Mouse (Mus musculus): ENCODE results near the gene Olfr330. TPM values are rescaled to one million over a fixed set of nuclear protein-coding genes. Genes with fewer than 3 reads are reported as not detected.
A peak's percentile ranks its signal among the peaks of the same experiment; 100 is the strongest.
"Not testable (repeated sequence)": the region's sequence is repeated elsewhere in the genome, so short reads cannot be mapped to it uniquely, and the experiment has no call there.

Gene Olfr330
- not detected in 2 replicates for polyA plus RNA-seq (2012; rRNA removed)

GRCm38 (mm10) chr11:58534736-58535135, at the start of gene Olfr330:
TSS of gene Olfr330 (minus strand) at chr11:58534836.
- DNase-seq; H3K4me3 ChIP-seq (replicated peaks; ENCODE audit: extremely low read depth, low read depth, low read length); H3K4me1 ChIP-seq (ENCODE audit: control insufficient read depth, insufficient read depth, low read length): not testable (repeated sequence)

- 62% methylated on average over 8 of the region's 8 CpGs for WGBS
- TF ChIP-seq POLR2A (IDR thresholded peaks at IDR 0.05; ENCODE audit: borderline replicate concordance, extremely low read depth, low read depth, low read length), result no peak
- no peak for TF ChIP-seq CTCF (IDR thresholded peaks at IDR 0.05; ENCODE audit: insufficient read depth, low read length)
- DNase-seq, result no peak
Measured at GRCm38 (mm10) chr11:58578636-58579035, 44.0 kb upstream of the Olfr330 start.

GRCm38 (mm10) chr11:58577430-58577829, 42.8 kb upstream of the Olfr330 start, which contains the start of gene Olfr325:
TSS of gene Olfr325 (plus strand) at chr11:58577730.
- no peak for TF ChIP-seq POLR2A (IDR thresholded peaks at IDR 0.05; ENCODE audit: borderline replicate concordance, extremely low read depth, low read depth, low read length)
- TF ChIP-seq CTCF (IDR thresholded peaks at IDR 0.05; ENCODE audit: insufficient read depth, low read length), result no peak
- Histone ChIP-seq H3K4me3 (replicated peaks; ENCODE audit: extremely low read depth, low read depth, low read length) (no peak within 1 kb of the TSS), H3K4me1 (ENCODE audit: control insufficient read depth, insufficient read depth, low read length) (no peaks in the 10 kb centered on the region)
- no peak for DNase-seq
- 75% methylated on average over 1 of the region's 1 CpGs for WGBS

More at GRCm38 (mm10) chr11:58578636-58579035, 44.0 kb upstream of the Olfr330 start:
- no peaks in the 10 kb centered on the region for H3K4me1 ChIP-seq (ENCODE audit: control insufficient read depth, insufficient read depth, low read length)
- no peak overlapping the region for H3K4me3 ChIP-seq (replicated peaks; ENCODE audit: extremely low read depth, low read depth, low read length)

- no peak within 1 kb of the TSS for H3K4me3 ChIP-seq (replicated peaks; ENCODE audit: extremely low read depth, low read depth, low read length)
- whole genome bisulfite sequencing, result 59% methylated on average over 5 of the region's 5 CpGs
- no peak for DNase-seq
- TF ChIP-seq CTCF (IDR thresholded peaks at IDR 0.05; ENCODE audit: insufficient read depth, low read length), result no peak
- no peak for TF ChIP-seq POLR2A (IDR thresholded peaks at IDR 0.05; ENCODE audit: borderline replicate concordance, extremely low read depth, low read depth, low read length)
- H3K4me1 ChIP-seq (ENCODE audit: control insufficient read depth, insufficient read depth, low read length), result no peaks in the 10 kb centered on the region
Measured at GRCm38 (mm10) chr11:58570405-58570804, 35.8 kb upstream of the Olfr330 start, which contains the start of gene Olfr224. TSS of gene Olfr224 (minus strand) at chr11:58570553.

- Histone ChIP-seq H3K4me3 (replicated peaks; ENCODE audit: extremely low read depth, low read depth, low read length) (no peak within 1 kb of the TSS), H3K4me1 (ENCODE audit: control insufficient read depth, insufficient read depth, low read length) (no peaks in the 10 kb centered on the region)
- DNase-seq, result no peak
- no peak for TF ChIP-seq POLR2A (IDR thresholded peaks at IDR 0.05; ENCODE audit: borderline replicate concordance, extremely low read depth, low read depth, low read length)
- no peak for TF ChIP-seq CTCF (IDR thresholded peaks at IDR 0.05; ENCODE audit: insufficient read depth, low read length)
- 83% methylated on average over 1 of the region's 1 CpGs for WGBS
Measured at GRCm38 (mm10) chr11:58555536-58555935, 20.9 kb upstream of the Olfr330 start, which contains the start of gene Olfr328. TSS of gene Olfr328 (minus strand) at chr11:58555636.

GRCm38 (mm10) chr11:58546322-58546721, 11.7 kb upstream of the Olfr330 start, which contains the start of gene Olfr329-ps:
TSS of gene Olfr329-ps (minus strand) at chr11:58546422.
- DNase-seq, result no peak
- no peak within 1 kb of the TSS for H3K4me3 ChIP-seq (replicated peaks; ENCODE audit: extremely low read depth, low read depth, low read length)
- TF ChIP-seq POLR2A (IDR thresholded peaks at IDR 0.05; ENCODE audit: borderline replicate concordance, extremely low read depth, low read depth, low read length), result no peak
- TF ChIP-seq CTCF (IDR thresholded peaks at IDR 0.05; ENCODE audit: insufficient read depth, low read length), result no peak
- no peaks in the 10 kb centered on the region for H3K4me1 ChIP-seq (ENCODE audit: control insufficient read depth, insufficient read depth, low read length)
- 70% methylated on average over 5 of the region's 5 CpGs for WGBS

GRCm38 (mm10) chr11:58519756-58520155, 14.9 kb downstream of the Olfr330 start:
- WGBS, result 92% methylated on average over 8 of the region's 9 CpGs
- not testable (repeated sequence) for H3K4me1 ChIP-seq (ENCODE audit: control insufficient read depth, insufficient read depth, low read length); H3K4me3 ChIP-seq (replicated peaks; ENCODE audit: extremely low read depth, low read depth, low read length)
- DNase-seq, result peak; percentile 7

GRCm38 (mm10) chr11:58518916-58519315, 15.7 kb downstream of the Olfr330 start:
- H3K4me1 ChIP-seq (ENCODE audit: control insufficient read depth, insufficient read depth, low read length); H3K4me3 ChIP-seq (replicated peaks; ENCODE audit: extremely low read depth, low read depth, low read length): not testable (repeated sequence)
- whole genome bisulfite sequencing, result 92% methylated on average over 18 of the region's 18 CpGs
- DNase-seq, result peak; percentile 58

GRCm38 (mm10) chr11:58509058-58509457, 25.6 kb downstream of the Olfr330 start:
- not testable (repeated sequence) for H3K4me1 ChIP-seq (ENCODE audit: control insufficient read depth, insufficient read depth, low read length); DNase-seq; H3K4me3 ChIP-seq (replicated peaks; ENCODE audit: extremely low read depth, low read depth, low read length)
- 85% methylated on average over 19 of the region's 19 CpGs for WGBS

GRCm38 (mm10) chr11:58502472-58502871, 32.2 kb downstream of the Olfr330 start, which contains the start of gene Olfr331:
TSS of gene Olfr331 (minus strand) at chr11:58502572.
- not testable (repeated sequence) for H3K4me3 ChIP-seq (replicated peaks; ENCODE audit: extremely low read depth, low read depth, low read length); DNase-seq; H3K4me1 ChIP-seq (ENCODE audit: control insufficient read depth, insufficient read depth, low read length)

- H3K4me1 ChIP-seq (ENCODE audit: control insufficient read depth, insufficient read depth, low read length), result no peaks in the 10 kb centered on the region
- WGBS, result 41% methylated on average over 3 of the region's 3 CpGs
- DNase-seq, result no peak
- H3K4me3 ChIP-seq (replicated peaks; ENCODE audit: extremely low read depth, low read depth, low read length), result no peak overlapping the region
- no peak for TF ChIP-seq POLR2A (IDR thresholded peaks at IDR 0.05; ENCODE audit: borderline replicate concordance, extremely low read depth, low read depth, low read length)
- no peak for TF ChIP-seq CTCF (IDR thresholded peaks at IDR 0.05; ENCODE audit: insufficient read depth, low read length)
Measured at GRCm38 (mm10) chr11:58499290-58499689, 35.3 kb downstream of the Olfr330 start.

Measured in lung, adult 2 months (tissue).